Mouse (Mus musculus) embryonic facial prominence, embryonic 11.5 days (tissue): ENCODE data around the gene Htr5b. TPM values are rescaled to one million over a fixed set of nuclear protein-coding genes. Genes with fewer than 3 reads are reported as not detected.
A peak's percentile ranks its signal among the peaks of the same experiment; 100 is the strongest.

Experiments
- ATAC-seq: fragments of 200-750 bp; cut with Nextera tagmentation; replicated peaks from 2 replicates; pipeline ENCODE4 v1.8.0; 2017; ENCODE audit warnings: low read depth; ENCODE audit not compliant: insufficient number of reproducible peaks, low FRiP score, low TSS enrichment
- DNase-seq: peaks from one replicate; pipeline ENCODE4 v3.0.0-alpha.2; 2015; ENCODE audit warnings: low spot score
- H3K27ac ChIP-seq: fragments of 300-500 bp; sonication (generic); replicated peaks from 2 replicates; pipeline ENCODE4 v1.5.1; 2014; ENCODE audit warnings: mild to moderate bottlenecking, low read depth, low read length, control low read depth
- H3K27me3 ChIP-seq: fragments of 300-500 bp; sonication (generic); 2 replicates; pipeline ENCODE4 v1.6.1; 2014; ENCODE audit warnings: mild to moderate bottlenecking, low read length, moderate library complexity, mixed read lengths; ENCODE audit not compliant: control insufficient read depth, insufficient read depth
- H3K36me3 ChIP-seq: fragments of 300-500 bp; sonication (generic); replicated peaks from 2 replicates; pipeline ENCODE4 v1.6.1; 2014; ENCODE audit warnings: low read depth, mild to moderate bottlenecking, low read length, moderate library complexity, mixed read lengths; ENCODE audit not compliant: control insufficient read depth, insufficient read depth
- H3K4me1 ChIP-seq: fragments of 300-500 bp; sonication (generic); 2 replicates; pipeline ENCODE4 v1.6.1; 2014; ENCODE audit warnings: low read length, mixed read lengths; ENCODE audit not compliant: control insufficient read depth, insufficient read depth
- H3K4me2 ChIP-seq: fragments of 300-500 bp; sonication (generic); 2 replicates; pipeline ENCODE4 v1.6.1; 2014; ENCODE audit warnings: low read depth, mild to moderate bottlenecking, control low read depth, low read length, moderate library complexity
- H3K4me3 ChIP-seq: fragments of 300-500 bp; sonication (generic); 2 replicates; pipeline ENCODE4 v1.5.1; 2014; ENCODE audit warnings: low read depth, low read length, control low read depth
- H3K9ac ChIP-seq: fragments of 300-500 bp; sonication (generic); replicated peaks from 2 replicates; pipeline ENCODE4 v1.6.1; 2014; ENCODE audit warnings: mild to moderate bottlenecking, control low read depth, low read length
- H3K9me3 ChIP-seq: fragments of 300-500 bp; sonication (generic); replicated peaks from 2 replicates; pipeline ENCODE4 v1.6.1; 2016; ENCODE audit warnings: mild to moderate bottlenecking, low read length, inconsistent platforms, mixed read lengths; ENCODE audit not compliant: control insufficient read depth
- WGBS: fragments of 180-500 bp; shearing (Covaris S2); extraction: QIAGEN DNeasy Blood & Tissue Kit; methylation state at CpG from one replicate; pipeline ENCODE4 v1.1.7; 2014; 5-methylcytosine and 5-hydroxymethylcytosine counted together
- polyA plus RNA-seq: library from polyadenylated mRNA; unstranded; fragments of >200 nt; fragmentation: Nextera tagmentation; extraction: Ambion mirVana; gene quantifications from 2 replicates; pipeline ENCODE4 v1.2.1, GENCODE M21; 2014

Htr5b gene
- polyA plus RNA-seq, 1 experiment from 2014 or later: 0.28 TPM

DNA sequence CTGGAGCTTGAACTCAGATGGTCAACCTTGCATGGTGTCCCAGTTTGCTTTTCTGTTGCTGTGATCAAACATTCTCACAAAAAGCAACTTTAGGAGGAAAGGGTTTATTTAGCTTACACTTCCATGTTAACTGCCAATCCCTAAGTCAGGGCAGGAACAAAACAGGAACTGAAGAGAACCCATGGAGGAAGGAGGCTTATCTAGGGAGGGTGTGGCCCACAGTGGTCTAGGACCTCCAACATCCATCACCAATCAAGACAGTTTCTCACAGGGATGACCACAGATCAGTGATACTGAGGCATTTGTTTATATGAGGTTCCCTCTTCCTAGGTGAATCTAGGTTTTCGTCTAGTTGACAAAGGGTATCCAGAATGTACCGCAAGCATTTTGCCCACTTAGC, 16.3 kb downstream of the Htr5b start:
- H3K36me3 ChIP-seq: no peaks in the 10 kb centered on the region
- 96% methylated on average over 2 of the region's 2 CpGs for WGBS
- no peak overlapping the region for H3K9ac ChIP-seq
- H3K4me3 ChIP-seq: no peak overlapping the region
- ATAC-seq (no peak), DNase-seq (no peak)
- H3K27ac ChIP-seq: no peak overlapping the region
- no peaks in the 10 kb centered on the region for H3K9me3 ChIP-seq
- no peak overlapping the region for H3K4me2 ChIP-seq
- H3K4me1 ChIP-seq: no peaks in the 10 kb centered on the region
- H3K27me3 ChIP-seq: no peaks in the 10 kb centered on the region

GRCm38 (mm10) chr1:121511186-121511585, 17.1 kb downstream of the Htr5b start:
- no peak overlapping the region for H3K27ac ChIP-seq
- no peak overlapping the region for H3K4me2 ChIP-seq
- H3K9me3 ChIP-seq: no peaks in the 10 kb centered on the region
- H3K4me1 ChIP-seq: no peaks in the 10 kb centered on the region
- ATAC-seq: no peak
- H3K27me3 ChIP-seq: no peaks in the 10 kb centered on the region
- no peak overlapping the region for H3K9ac ChIP-seq
- no peak for DNase-seq
- H3K36me3 ChIP-seq: no peaks in the 10 kb centered on the region
- no peak overlapping the region for H3K4me3 ChIP-seq
- 47% methylated on average over 2 of the region's 2 CpGs for WGBS

GRCm38 (mm10) chr1:121510420-121511140, 17.7 kb downstream of the Htr5b start:
- Histone ChIP-seq H3K4me2 (no peak overlapping the region), H3K9ac (no peak overlapping the region), H3K4me3 (no peak overlapping the region), H3K27ac (no peak overlapping the region), H3K36me3 (no peaks in the 10 kb centered on the region), H3K27me3 (no peaks in the 10 kb centered on the region), H3K4me1 (no peaks in the 10 kb centered on the region), H3K9me3 (no peaks in the 10 kb centered on the region)
- WGBS: 92% methylated on average over 19 of the region's 19 CpGs
- no peak for DNase-seq
- no peak for ATAC-seq

DNA sequence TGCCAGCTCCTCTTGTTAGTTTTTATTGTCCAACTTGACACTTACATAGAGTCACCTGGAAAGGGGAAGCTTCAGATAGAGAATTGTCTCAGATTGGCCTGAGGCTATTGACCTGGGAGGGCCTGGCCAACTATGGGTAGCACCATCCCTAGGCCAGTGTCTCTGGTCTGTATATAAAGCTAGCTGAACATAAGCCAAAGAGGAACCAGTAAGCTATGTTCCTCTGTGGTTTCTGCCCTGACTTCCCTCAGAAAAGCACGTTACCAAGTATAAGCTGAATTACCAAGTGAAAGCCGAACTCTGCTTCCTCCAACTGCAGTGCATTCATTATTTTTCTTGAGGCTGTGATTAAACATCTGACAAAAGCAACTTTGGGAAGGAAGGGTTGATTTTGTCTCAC, 19.5 kb downstream of the Htr5b start:
- DNase-seq (no peak), ATAC-seq (no peak)
- no peaks in the 10 kb centered on the region for H3K36me3 ChIP-seq
- H3K9me3 ChIP-seq: no peaks in the 10 kb centered on the region
- no peak overlapping the region for H3K4me2 ChIP-seq
- H3K4me1 ChIP-seq: no peaks in the 10 kb centered on the region
- 84% methylated on average over 2 of the region's 2 CpGs for WGBS
- H3K27ac ChIP-seq: no peak overlapping the region
- no peak overlapping the region for H3K4me3 ChIP-seq
- H3K9ac ChIP-seq: no peak overlapping the region
- H3K27me3 ChIP-seq: no peaks in the 10 kb centered on the region

- H3K27ac ChIP-seq: no peak overlapping the region
- no peak overlapping the region for H3K4me2 ChIP-seq
- ATAC-seq: no peak
- 94% methylated on average over 4 of the region's 4 CpGs for WGBS
- no peak overlapping the region for H3K4me3 ChIP-seq
- no peaks in the 10 kb centered on the region for H3K27me3 ChIP-seq
- no peak overlapping the region for H3K9ac ChIP-seq
- no peaks in the 10 kb centered on the region; the same call in 1 of the 2 replicates for H3K36me3 ChIP-seq
- no peak for DNase-seq
- no peaks in the 10 kb centered on the region for H3K4me1 ChIP-seq
- no peaks in the 10 kb centered on the region for H3K9me3 ChIP-seq
Measured at GRCm38 (mm10) chr1:121497093-121497492, 31.2 kb downstream of the Htr5b start.

DNA sequence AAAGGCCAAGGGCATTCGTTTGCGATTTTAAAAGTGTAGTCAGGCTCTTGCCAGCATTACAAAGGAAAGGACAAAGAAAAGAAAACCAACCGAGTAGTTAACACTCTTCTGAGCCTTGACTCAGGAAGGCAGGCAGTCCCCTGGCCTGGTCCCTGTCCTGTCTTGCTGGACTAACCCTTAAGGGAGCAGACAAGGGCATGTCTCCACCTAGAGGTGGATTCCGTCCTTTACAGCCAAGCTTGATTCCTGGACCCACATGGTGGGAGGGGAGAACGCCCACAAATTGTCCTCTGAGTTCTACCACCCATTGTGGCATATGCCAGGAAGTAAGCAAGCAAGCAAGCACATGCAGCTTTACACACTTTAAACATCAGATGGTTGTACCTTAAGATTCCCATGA, 38.0 kb downstream of the Htr5b start:
- Histone ChIP-seq H3K9me3 (no peaks in the 10 kb centered on the region), H3K9ac (no peak overlapping the region), H3K4me2 (no peak overlapping the region), H3K36me3 (no peaks in the 10 kb centered on the region), H3K4me3 (no peak overlapping the region), H3K4me1 (no peaks in the 10 kb centered on the region), H3K27me3 (no peaks in the 10 kb centered on the region), H3K27ac (no peak overlapping the region)
- DNase-seq (peak; percentile 53), ATAC-seq (no peak)
- WGBS: 30% methylated on average over 5 of the region's 5 CpGs

DNA sequence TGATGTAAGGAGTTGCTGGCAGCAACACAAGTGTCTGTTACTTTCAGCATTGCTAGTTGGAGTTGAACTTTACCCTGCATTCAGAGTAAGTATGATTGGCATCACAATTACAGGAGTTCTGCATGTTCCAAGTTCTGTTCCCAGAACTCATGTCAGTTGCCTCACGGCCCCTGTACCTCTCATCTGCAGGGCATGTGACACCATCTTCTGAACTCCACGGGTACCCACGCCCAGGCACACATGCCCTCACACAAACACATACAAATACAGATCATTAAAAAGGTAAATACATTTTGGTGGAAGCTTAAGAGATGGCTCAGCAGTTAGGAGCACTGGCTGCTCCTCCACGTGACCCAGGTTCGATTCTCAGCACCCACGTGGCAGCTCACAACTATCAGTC, 41.5 kb downstream of the Htr5b start:
- H3K36me3 ChIP-seq: no peaks in the 10 kb centered on the region
- no peak overlapping the region for H3K4me2 ChIP-seq
- H3K4me3 ChIP-seq: no peak overlapping the region
- DNase-seq (no peak), ATAC-seq (no peak)
- no peaks in the 10 kb centered on the region for H3K9me3 ChIP-seq
- no peaks in the 10 kb centered on the region for H3K4me1 ChIP-seq
- WGBS: 93% methylated on average over 6 of the region's 6 CpGs
- no peak overlapping the region for H3K27ac ChIP-seq
- H3K9ac ChIP-seq: no peak overlapping the region
- no peaks in the 10 kb centered on the region for H3K27me3 ChIP-seq

- no peak overlapping the region for H3K4me3 ChIP-seq
- ATAC-seq (no peak), DNase-seq (no peak)
- H3K4me1 ChIP-seq: no peaks in the 10 kb centered on the region
- H3K9ac ChIP-seq: no peak overlapping the region
- no peak overlapping the region for H3K27ac ChIP-seq
- no peaks in the 10 kb centered on the region for H3K9me3 ChIP-seq
- H3K27me3 ChIP-seq: no peaks in the 10 kb centered on the region
- H3K36me3 ChIP-seq: no peaks in the 10 kb centered on the region
- no peak overlapping the region for H3K4me2 ChIP-seq
- 81% methylated on average over 4 of the region's 4 CpGs for WGBS
Measured at GRCm38 (mm10) chr1:121483091-121483490, 45.2 kb downstream of the Htr5b start.
